Mouse (Mus musculus) gastrocnemius, postnatal 25 days (tissue): ENCODE measurements around the gene Pip4k2c. TPM values are rescaled to one million over a fixed set of nuclear protein-coding genes. Genes with fewer than 3 reads are reported as not detected.
A peak's percentile ranks its signal among the peaks of the same experiment; 100 is the strongest.

Experiments used
- DNase-seq: peaks from one replicate; pipeline ENCODE4 v3.0.0; 2022
- long read RNA-seq, 2 experiments: library from polyadenylated mRNA; stranded (forward); transcript quantifications; one replicate each; pipeline ENCODE4 v2.0.0; 2021
- total RNA-seq, 2 experiments: library from RNA; stranded (reverse); gene quantifications; 1 replicate in 1 of 2; 2 replicates in 1 of 2; pipeline ENCODE4 v1.2.3; 2021

The Pip4k2c gene
- total RNA-seq = 1 to 10 TPM; 4.7 to 6.9 TPM
- long read RNA-seq, experiment 1, partial matches to known transcripts = 0 of 4 reads
- long read RNA-seq, experiment 1, other reads (novel, unspliced or antisense) = 4 of 4 reads
- long read RNA-seq, experiment 2, partial matches to known transcripts = 1 of 11 reads
- long read RNA-seq, experiment 2, other reads (novel, unspliced or antisense) = 6 of 11 reads

DNA sequence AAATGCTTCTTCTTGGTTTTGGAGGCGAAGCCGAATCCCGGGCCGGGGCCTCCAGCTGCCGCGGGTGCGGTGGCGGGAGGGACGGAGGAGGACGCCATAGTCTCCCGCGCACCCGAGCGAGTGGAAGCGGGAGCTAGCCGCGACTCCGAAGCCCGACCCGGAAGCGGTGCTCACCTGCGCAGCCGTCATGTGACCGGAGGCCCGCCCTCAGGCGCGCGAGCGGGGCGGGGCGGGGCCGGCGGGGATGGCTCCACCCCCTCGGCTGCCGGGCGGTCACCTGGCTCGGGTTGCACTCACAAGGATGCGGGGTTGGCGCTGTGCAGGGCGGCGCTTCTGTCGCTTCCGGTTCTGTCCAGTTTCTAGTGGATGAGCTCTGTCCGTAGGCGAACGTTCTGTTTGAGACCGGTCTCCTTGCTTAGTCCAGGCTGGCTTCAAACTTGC, at the start of gene Pip4k2c:
Pip4k2c (minus strand) TSS at position 172 of the 441 bp plus-strand sequence.
- DNase-seq = peak; percentile 92

DNA sequence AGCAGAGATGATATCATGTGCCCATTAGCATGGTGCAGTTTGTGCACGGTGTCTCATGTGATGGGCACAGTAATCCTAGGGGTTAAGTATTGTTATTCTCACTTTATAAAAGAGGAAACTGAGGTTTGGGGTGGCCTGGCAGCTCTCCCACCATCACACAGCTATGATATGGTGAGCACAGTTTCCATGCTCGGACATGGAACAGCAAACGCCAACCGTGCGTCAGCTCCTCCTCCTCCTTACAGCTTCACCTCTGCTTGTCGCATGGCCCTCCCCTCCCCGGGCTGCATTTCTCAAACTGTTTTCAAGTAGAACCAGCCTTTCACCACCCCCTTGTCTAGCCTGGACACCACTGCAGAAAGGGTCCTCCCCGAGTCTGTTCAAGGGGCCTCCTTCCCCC, 47.1 kb upstream of the Pip4k2c start:
- no peak for DNase-seq

DNA sequence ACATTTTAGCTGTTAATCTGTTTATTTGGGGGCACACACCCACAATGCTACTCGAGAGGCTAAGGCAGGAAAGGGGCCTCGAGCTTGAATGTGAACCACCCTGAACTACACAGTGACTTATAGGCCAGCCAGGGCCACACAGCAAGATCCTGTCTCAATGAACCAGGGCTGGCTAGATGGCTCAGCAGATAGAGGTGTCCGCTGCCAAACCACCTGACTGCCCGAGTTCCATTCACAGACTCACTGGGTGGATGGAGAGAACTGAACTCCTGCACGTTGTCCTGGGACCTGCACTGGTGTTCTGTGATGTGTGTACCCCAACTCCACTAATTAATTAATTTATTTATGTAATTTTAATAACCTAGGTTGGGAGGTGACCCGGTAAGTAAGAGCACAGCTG, 46.4 kb upstream of the Pip4k2c start:
- DNase-seq = no peak

DNA sequence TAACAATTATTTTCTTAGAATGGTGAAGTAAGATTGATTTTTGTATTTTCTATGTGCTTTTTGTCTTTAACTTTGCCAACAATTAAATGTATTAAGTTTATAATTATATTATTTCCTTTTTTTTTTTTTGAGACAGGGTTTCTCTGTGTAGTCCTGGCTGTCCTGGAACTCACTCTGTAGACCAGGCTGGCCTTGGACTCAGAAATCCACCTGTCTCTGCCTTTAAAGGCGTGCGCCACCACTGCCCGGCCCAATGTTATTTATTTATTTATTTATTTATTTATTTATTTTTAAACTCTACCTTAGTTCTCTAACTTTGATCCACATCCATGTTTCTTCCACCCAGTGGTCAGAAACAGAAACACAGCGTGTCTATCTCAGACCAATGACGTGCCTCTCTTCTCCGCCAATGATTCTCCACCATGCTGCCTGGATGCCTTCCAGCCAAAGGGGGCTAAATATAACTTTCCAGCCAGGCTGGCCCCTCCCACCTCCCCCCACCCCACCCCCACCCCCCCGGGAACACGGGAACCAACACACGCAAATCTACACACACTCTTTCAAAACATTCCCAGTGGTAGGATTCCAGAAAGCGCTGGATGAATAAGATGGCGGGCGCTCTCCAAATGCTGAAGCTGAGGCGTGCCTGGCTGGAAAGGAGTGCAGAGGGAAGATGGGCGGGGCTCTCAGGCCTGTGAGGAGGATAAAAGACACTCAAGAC, 44.4 kb upstream of the Pip4k2c start:
- DNase-seq = no peak

DNA sequence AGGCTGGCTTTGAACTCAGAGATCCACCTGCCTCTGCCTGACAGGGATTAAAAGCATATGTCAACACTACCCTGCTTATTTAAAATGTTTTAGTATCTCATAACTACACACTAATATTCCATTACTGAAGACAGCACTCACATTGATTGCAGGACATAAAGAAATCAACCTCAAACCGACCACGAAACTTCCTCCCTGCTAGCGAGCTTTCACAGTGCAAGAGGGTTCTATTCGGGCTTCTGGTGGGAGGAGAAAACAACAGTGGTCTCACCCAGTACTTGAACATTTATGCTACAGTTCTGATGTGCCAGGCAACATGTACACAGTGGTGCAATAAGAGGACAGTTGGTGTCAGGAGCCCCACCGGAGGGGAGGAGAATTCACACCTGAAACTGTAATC, 39.4 kb upstream of the Pip4k2c start:
- DNase-seq = no peak

DNA sequence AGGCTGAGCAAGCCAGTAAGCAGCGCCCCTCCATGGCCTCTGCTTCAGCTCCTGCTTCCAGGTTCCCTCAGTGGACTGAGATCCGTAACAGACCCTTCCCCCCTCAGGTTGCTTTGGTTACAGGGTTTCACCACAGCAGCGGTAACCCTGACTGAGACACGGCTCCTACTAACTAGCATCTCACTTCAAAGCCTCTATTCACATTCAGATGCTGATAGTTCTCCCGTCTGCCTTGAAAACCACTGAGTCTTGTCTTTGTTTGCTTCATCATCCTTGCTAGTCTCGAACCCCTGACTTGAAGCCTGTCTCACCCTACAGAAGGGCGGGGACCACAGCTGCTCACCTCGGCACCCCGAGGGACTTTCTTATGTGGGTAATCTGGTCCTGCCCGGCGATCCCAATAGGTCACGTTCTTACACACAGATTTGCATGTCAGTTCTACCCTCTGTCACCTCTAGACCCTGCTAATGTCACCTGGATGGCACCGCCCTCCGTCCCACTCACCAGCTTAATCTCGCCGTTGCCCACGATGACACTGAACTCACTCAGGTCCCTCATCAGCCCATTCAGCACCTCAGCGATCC, 26.9 kb upstream of the Pip4k2c start:
- no peak for DNase-seq

DNA sequence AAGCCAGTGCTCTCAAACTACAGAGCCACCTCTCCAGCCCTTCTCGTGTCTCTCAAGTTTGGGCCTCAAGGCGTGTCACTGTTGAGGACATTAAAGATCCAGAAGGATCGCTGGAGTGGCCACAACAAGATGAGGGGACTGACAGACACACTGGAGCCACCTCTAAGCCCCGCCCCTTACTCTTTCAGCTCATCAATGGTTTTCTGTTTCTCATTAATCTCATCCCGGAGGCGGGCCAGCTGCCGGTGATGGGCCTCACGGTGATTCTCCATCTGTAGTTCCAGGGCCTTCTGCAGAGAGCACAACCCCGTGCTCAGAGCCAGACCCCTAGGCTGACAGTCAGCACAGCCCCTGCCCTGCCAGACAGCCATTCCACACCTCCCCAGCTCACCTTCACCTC, 25.2 kb upstream of the Pip4k2c start:
- DNase-seq = no peak

DNA sequence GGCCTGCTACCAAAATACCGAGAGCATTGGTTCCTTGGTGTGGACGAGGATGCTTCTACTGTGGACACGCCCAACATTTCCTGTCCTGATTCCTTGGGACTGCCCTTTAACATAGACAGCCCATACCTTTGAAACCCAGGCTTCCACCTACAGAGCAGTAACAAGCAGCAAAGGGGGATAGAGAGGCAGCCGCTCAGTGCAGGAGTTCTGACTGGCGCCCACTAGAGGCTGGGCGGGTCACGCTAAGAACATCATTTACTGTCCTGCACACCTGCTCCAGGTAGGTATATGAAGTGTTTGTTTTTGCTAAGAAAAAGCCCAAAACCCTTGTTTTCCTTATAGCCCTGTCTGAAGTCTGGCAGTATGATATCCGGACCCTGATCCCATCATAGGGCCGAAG, 21.8 kb upstream of the Pip4k2c start:
- no peak for DNase-seq

DNA sequence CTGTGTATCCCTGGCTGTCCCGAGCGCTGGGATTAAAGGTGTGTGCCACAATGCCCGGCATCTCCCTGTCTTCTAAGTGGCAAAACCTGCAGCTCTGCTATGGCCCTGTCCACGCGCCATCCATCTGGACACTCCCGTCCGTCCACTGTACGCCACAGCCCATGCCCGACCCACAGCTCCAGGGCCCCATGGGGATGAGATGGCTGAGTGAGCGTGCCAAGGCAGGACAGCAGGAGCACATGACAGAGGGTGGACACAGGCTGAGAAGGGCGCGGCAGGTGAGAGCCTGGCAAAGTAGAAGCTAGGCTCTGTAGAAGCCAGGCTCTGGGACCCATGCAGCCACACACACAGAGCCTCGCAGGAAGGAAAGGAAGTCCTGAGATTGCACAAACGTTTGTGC, 20.4 kb upstream of the Pip4k2c start:
- no peak for DNase-seq

DNA sequence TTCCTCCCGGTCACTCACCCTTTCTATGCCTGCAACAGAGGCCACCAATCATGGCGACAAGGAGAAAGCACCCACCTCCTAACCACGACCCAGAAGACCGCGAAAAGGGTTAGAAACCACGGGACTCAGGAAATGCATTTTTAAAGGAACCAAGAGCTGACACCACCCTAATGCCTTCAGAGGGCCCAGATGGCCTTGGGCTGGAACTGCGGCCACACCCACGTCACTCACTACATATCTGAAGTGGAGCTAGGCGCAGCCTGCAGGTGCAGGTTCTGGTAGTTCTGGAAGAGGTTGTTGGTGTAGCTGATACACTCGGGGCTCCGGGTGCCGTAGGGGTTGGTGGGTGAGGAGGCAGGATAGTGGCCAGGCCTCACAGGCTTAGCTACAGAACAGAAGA, 19.3 kb upstream of the Pip4k2c start:
- DNase-seq = no peak

DNA sequence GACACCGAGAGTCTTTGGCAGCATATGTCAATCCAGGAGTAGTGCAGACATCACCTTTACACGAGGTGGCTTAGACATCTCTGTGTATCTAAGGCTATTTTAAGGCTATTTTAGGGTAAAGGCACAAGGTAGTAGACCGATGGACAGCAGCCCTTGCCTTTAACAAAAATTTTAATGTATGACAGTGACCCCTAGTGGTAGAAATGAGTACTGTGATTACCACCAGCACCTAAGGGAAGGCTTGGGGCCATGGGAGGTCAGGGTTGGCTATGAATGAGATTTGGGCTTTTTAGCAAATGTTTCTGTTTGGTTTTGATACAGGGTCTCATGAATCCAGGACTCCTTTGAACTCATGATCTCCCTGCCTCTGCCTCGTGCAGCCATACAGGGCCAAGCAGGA, 17.5 kb upstream of the Pip4k2c start:
- DNase-seq = no peak

DNA sequence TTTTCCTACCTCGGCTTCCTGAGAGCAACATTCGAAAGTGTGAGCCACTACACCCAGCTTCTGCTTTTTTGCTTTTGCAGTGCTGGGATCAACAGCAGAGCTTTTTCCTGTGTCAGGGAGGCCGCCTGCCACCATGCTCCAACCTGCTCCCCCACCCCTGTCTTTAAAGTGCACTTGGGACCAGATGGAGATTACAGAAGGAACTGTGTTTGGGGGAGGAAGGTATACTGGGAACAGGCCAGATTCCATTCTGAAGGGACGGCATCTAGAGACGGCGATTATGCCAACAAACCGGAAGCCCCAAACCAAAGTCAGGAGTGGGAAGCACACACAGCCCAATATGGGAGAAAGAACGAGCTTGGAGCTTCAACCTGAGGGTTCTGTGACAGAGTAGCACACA, 15.8 kb upstream of the Pip4k2c start:
- no peak for DNase-seq

DNA sequence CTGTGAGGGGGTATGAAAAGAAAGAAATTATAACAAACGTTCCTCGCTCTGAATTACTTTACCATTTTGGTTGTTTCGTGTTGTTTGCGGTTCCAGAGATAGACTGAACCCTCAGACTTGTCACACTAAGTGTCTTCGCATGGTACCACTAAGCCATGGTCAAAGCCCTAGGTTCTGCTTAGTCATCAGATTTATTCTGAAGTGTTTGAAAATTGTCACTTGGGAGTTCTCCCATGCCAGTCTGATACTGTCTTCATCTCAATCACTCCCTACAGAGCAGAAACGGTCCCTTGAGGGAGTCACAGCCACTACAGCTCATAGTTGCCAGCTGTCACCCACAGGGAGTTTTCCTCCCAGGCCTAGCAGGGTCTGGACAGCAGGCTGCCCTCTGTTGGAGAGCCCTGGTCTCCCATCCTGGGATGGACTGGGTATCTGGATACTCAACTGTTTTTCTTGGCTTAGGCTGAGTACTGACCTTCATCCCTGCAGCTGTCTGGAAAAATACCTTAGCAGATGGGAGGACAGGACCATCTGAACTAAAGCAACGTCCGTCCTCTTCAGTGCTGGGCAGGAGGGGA, 15.0 kb upstream of the Pip4k2c start:
- DNase-seq = no peak

DNA sequence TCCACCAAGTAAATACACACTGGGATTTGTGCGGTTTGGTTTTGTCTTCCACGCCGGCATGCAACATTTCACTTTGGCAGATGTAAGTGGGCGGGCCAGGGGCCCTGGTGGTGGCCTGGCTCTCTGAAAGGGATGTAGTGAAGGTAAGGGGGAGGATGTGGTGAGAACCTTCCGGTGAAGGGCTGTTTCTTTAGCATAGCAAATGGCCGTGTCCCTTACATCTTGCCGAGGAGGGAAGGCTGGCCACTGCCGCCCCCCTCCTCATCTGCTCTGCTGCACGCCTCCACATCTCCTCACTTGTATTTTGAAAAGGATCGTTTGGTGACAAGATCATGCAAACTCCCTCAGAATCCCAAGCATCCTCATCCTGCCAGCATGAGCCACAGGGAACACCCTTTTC, 14.3 kb upstream of the Pip4k2c start:
- DNase-seq = no peak

DNA sequence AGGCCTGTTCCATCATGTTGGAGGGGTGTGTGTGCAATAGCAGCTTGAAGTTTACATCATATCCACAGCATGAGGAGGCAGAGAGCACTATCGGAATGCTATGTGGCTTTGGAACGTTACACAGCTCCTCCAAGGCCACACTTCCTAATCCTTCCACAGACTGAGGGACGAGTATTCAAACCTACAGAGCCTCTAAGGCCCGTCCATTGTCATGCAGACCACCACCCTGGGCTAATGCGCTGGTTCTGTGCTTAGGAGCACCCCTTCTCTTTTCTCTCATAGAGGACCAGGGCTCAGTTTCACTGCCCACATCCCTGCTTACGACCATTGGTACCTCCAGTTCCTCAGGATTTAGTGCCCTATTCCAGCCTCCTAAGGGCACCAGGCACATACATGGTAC, 13.8 kb upstream of the Pip4k2c start:
- no peak for DNase-seq

DNA sequence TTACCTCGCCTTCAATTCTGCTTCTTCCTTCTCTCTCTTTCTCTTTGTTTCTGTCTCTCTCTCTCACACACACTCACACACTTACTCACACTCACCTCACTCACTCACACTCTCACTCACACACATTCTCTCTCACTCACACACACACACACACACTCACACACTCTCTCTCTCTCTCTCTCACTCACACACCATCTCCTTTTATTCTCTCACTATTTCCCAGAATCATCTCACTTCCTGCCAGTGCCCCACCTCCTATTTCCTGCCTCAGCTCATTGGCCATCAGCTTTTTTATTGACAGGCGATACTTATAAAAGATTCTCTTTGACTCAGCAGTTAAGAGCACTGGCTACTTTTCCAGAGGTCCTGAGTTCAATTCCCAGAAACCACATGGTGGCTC, 7.0 kb upstream of the Pip4k2c start:
- DNase-seq = no peak

DNA sequence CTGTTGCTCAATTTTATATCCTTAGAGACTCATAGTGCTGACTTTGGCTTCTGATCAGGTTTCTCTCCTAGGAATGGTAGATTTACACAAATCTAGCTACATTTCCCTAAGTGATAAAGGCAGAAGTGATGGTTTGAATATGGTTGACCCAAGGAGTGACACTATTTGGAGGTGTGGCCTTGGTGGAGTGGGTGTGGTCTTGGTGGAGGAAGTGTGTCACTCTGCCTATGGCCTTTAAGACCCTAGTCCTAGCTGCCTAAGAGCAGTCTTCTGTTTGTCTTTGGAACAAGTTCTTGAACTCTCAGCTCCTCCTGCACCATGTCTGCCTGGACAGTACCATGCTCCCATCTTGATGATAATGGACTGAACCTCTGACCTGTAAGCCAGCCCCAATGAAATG, 5.8 kb upstream of the Pip4k2c start:
- no peak for DNase-seq

DNA sequence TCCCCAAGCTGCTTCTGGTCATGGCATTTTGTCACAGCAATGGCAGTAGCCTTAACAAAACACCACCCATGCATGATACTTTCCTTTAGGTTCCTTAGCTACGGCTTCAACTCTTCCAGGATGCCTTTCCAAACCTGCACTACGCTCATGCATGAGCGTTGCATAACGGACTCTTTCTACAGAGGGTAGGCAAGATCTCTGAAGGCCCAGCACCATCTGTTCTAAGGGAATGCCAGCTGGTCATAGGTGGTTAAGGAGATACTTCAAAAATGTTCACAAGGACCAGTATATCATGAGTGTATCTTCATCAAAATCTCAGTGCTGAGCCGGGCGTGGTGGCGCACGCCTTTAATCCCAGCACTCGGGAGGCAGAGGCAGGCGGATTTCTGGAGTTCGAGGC, 5.1 kb upstream of the Pip4k2c start:
- no peak for DNase-seq

DNA sequence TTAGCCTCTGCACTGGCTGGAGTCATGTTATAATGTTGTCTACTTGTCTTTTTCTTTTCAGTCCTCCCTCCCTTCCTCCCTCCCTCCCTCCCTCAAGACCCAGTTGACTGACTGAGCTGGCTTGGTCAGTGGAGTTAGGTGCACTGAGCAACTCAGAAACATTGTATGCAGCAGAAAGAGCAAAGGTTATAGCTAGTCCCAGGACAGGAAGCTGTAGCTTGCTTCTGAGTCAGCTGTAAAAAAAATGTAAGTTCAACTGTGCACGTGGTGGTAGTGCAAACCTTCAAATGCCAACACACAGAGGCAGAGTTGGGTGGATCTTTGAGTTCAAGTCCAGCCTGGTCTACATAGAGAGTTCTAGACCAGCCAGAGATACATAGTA, 3.0 kb upstream of the Pip4k2c start:
- DNase-seq = no peak

DNA sequence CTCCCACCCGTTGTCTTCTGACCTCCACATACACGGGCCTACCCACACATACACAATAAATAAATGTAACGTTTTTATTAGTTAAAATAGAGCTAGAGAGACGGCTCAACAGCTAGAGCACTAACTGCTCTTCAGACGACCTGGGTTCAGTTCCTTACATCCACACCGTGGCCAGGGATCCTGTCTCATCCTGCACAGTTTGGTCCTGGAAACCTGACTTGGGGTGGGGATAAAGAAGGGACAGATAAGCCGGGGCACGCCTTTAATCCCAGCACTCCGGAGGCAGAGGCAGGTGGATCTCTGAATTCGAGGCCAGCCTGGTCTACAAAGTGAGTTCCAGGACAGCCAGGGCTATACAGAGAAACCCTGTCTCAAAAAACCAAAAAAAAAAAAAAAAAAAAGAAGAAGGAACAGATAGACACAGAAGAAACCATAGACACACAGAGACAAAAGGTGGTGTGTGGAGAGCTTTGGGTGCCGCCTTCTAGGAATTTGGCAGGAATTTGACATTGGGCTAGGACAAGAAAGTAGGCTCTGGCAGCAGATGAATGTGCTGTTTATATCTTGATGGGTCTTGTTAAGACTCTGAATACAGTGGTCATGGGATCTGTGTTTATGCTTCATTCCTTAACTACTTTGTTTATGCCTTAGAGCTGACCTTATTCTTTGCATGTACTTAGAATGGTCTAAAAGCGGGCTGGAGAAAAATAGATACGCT, 2.5 kb upstream of the Pip4k2c start:
- DNase-seq = no peak

DNA sequence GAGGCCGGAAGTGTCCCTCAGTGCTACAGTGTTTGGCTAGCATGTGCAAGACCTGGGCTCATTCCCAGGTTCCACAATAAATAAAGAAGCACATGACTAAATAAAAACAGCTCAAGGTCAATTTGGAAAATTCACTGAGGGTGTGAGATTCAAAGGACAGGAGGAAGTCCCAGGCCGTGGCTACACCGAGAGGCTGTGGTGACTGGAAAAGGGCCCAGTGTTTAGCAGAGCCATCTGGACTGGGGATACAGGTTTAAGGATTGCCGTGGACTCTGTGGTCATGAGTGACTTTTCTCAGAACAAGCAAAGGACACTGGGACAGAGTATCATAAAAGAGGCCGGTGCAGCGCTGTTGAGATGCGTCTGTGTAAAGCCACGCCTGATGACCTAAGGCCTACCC, 1.9 kb upstream of the Pip4k2c start:
- no peak for DNase-seq

DNA sequence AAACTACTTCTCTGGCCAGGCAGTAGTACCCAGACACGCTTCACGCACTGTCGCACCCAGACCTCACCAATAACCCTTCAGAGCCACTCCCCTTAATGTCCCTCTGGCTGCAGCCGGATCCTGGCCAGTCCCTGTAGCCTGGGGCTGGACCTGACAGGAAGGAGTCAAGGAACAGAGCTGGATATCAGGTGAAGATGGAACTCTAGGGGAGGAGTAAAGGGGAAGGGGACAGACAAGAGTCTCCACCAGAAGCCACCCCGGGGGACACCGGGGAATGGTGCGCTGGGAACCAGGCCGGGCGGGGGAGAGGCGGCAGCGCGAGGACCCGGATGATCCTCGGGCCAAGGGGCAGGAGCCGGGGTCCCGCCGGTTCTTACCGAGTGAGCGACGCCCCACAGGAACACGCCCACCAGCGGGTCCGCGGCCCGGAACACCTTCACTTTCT, 402 bp downstream of the Pip4k2c start:
- DNase-seq = no peak
